Mouse (Mus musculus): ENCODE measurements around the gene B4gat1. TPM values are rescaled to one million over a fixed set of nuclear protein-coding genes. Genes with fewer than 3 reads are reported as not detected.
A peak's percentile ranks its signal among the peaks of the same experiment; 100 is the strongest.

The B4gat1 gene
- total and polyA plus RNA-seq, 3 experiments, result 6.9 to 9.6 TPM; not detected in 1

DNA sequence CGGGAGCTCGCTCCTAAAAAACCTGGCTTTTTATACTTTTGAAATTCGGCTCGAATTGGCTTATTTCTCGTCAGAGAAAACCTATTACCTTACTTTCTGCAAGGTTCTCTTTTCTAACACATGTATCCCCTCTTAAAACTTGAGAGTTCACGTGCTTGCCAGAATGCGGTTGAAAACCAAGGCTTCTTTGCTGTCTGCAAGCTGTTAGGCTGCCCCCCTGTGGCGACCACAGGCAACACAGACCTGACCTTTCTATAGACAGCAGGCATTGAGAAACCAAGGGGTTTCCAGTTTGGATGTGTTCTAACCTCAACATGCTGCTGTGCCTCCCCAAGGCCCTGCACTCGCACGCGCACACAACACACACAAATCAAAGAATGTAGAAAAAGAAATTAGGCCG is 21.8 kb upstream of the B4gat1 start:
- H3K4me3 ChIP-seq (ENCODE audit: control insufficient read depth in 1 of 2, insufficient read depth in 1 of 2, low read depth in 2 of 2, low read length in 2 of 2), result peak overlapping the region in 1 of 2 experiments; percentile 31; a peak in 1 of 4 replicates
- H3K27me3 ChIP-seq (ENCODE audit: control insufficient read depth in 1 of 2, insufficient read depth in 2 of 2, low read length in 2 of 2), result no peaks in the 10 kb centered on the region; a peak in 1 of 4 replicates
- DNase-seq (ENCODE audit: low read depth, low spot score), result peak; percentile 86
- H3K4me1 ChIP-seq (ENCODE audit: control insufficient read depth in 1 of 2, insufficient read depth in 2 of 2, low read length in 2 of 2), result peaks cover 0 to 8% of the 10 kb centered on the region in 2 experiments; a peak in 2 of 4 replicates
- no peak for TF ChIP-seq CHD1 (IDR thresholded peaks at IDR 0.05; ENCODE audit: low read depth, low read length)
- no peak for TF ChIP-seq GABPA (IDR thresholded peaks at IDR 0.05; ENCODE audit: low read depth, low read length)
- peak; percentile 74 for TF ChIP-seq MXI1 (IDR thresholded peaks at IDR 0.05; ENCODE audit: low read depth, low read length)
- TF ChIP-seq POLR2AphosphoS5 (IDR thresholded peaks at IDR 0.05; ENCODE audit: borderline replicate concordance, low read depth, low read length), result no peak
- TF ChIP-seq MYC (IDR thresholded peaks at IDR 0.05; ENCODE audit: low read depth, low read length), result peak; percentile 75
- TF ChIP-seq SMC3 (IDR thresholded peaks at IDR 0.05; ENCODE audit: low read depth, low read length), result peak; percentile 56
- TF ChIP-seq POLR2A (IDR thresholded peaks at IDR 0.05; ENCODE audit: control insufficient read depth in 1 of 2, insufficient read depth in 1 of 2, low read depth in 1 of 2, low read length in 2 of 2, poor library complexity in 1 of 2), result no peak
- peak; percentile 78; the same call in 1 of the 2 replicates for TF ChIP-seq BHLHE40 (IDR thresholded peaks at IDR 0.05; ENCODE audit: borderline replicate concordance, low read depth, low read length)
- no peak for TF ChIP-seq POLR2AphosphoS2 (IDR thresholded peaks at IDR 0.05; ENCODE audit: low read length)
- no peak for TF ChIP-seq MEF2A (IDR thresholded peaks at IDR 0.05; ENCODE audit: extremely low read depth, insufficient replicate concordance, low read depth, low read length, poor library complexity, severe bottlenecking)
- peak; percentile 30; the same call in 1 of the 2 replicates for TF ChIP-seq USF1 (IDR thresholded peaks at IDR 0.05; ENCODE audit: low read depth, low read length)
- TF ChIP-seq MYB (IDR thresholded peaks at IDR 0.05; ENCODE audit: low read depth, low read length), result no peak
- peak; percentile 77 to 83 (median 81) for TF ChIP-seq CTCF (IDR thresholded peaks at IDR 0.05 in 2 of 3, conservative IDR thresholded peaks at IDR 0.05 in 1 of 3; ENCODE audit: control insufficient read depth in 1 of 3, insufficient read depth in 1 of 3, low read depth in 2 of 3, low read length in 3 of 3, poor library complexity in 1 of 3, severe bottlenecking in 1 of 3)
- TF ChIP-seq CHD2 (IDR thresholded peaks at IDR 0.05; ENCODE audit: low read length), result no peak
- TF ChIP-seq SIN3A (IDR thresholded peaks at IDR 0.05; ENCODE audit: low read length), result peak; percentile 45; the same call in 1 of the 2 replicates
- TF ChIP-seq RAD21 (IDR thresholded peaks at IDR 0.05; ENCODE audit: low read depth, low read length), result peak; percentile 23
- H3K27ac ChIP-seq (ENCODE audit: control insufficient read depth, low read depth, low read length), result no peak overlapping the region
- H3K9ac ChIP-seq (ENCODE audit: control insufficient read depth, low read depth, low read length, poor library complexity, severe bottlenecking), result peak overlapping the region; percentile 27
- H3K9me3 ChIP-seq (replicated peaks; ENCODE audit: insufficient read depth, low read length), result no peaks in the 10 kb centered on the region
- H3K79me2 ChIP-seq (ENCODE audit: control insufficient read depth, insufficient read depth, low read length, poor library complexity), result no peaks in the 10 kb centered on the region
- peaks cover 0 to 3% of the 10 kb centered on the region in 2 experiments; a peak in 1 of 4 replicates for H3K36me3 ChIP-seq (ENCODE audit: control insufficient read depth in 1 of 2, insufficient read depth in 2 of 2, low read length in 2 of 2)

DNA sequence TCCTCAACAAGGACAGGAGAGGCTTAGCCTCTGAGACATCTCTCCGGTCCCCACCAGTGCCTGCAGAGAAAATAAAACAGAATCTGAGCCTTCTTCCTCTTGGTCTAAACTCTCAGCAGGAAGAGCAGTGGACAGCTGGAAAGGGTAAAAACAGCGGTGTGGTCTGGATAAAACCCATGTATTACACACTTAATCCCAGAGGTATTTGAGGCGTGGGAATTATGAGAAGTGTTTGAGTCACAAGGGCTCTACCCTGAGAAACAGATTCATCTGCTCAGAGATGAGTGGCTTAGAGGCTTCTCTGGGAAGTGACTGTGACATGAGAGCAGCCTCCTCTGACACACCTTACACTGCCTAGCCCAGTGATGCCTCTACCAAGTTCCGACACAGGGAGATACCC is 21.0 kb upstream of the B4gat1 start:
- no peaks in the 10 kb centered on the region for H3K9me3 ChIP-seq (replicated peaks; ENCODE audit: insufficient read depth, low read length)
- H3K4me3 ChIP-seq (ENCODE audit: control insufficient read depth in 1 of 2, insufficient read depth in 1 of 2, low read depth in 2 of 2, low read length in 2 of 2), result no peak overlapping the region
- no peak for DNase-seq (ENCODE audit: low read depth, low spot score)
- H3K79me2 ChIP-seq (ENCODE audit: control insufficient read depth, insufficient read depth, low read length, poor library complexity), result no peaks in the 10 kb centered on the region
- no peaks in the 10 kb centered on the region for H3K27me3 ChIP-seq (ENCODE audit: control insufficient read depth in 1 of 2, insufficient read depth in 2 of 2, low read length in 2 of 2)
- no peak for TF ChIP-seq NELFE (IDR thresholded peaks at IDR 0.05; ENCODE audit: low read depth, low read length)
- no peak for TF ChIP-seq SIN3A (IDR thresholded peaks at IDR 0.05; ENCODE audit: low read length)
- no peak for TF ChIP-seq JUND (IDR thresholded peaks at IDR 0.05; ENCODE audit: low read depth, low read length)
- TF ChIP-seq UBTF (IDR thresholded peaks at IDR 0.05; ENCODE audit: borderline replicate concordance, insufficient read depth, low read depth, low read length), result no peak
- TF ChIP-seq CHD1 (IDR thresholded peaks at IDR 0.05; ENCODE audit: low read depth, low read length), result no peak
- TF ChIP-seq RCOR1 (IDR thresholded peaks at IDR 0.05; ENCODE audit: low read depth, low read length), result no peak
- no peak for TF ChIP-seq CTCF (IDR thresholded peaks at IDR 0.05 in 2 of 3, conservative IDR thresholded peaks at IDR 0.05 in 1 of 3; ENCODE audit: control insufficient read depth in 1 of 3, insufficient read depth in 1 of 3, low read depth in 2 of 3, low read length in 3 of 3, poor library complexity in 1 of 3, severe bottlenecking in 1 of 3)
- TF ChIP-seq MEF2A (IDR thresholded peaks at IDR 0.05; ENCODE audit: extremely low read depth, insufficient replicate concordance, low read depth, low read length, poor library complexity, severe bottlenecking), result no peak
- TF ChIP-seq ZC3H11A (IDR thresholded peaks at IDR 0.05; ENCODE audit: low read depth, low read length), result no peak
- no peak for TF ChIP-seq MYC (IDR thresholded peaks at IDR 0.05; ENCODE audit: low read depth, low read length)
- no peak for TF ChIP-seq TAL1 (IDR thresholded peaks at IDR 0.05; ENCODE audit: low read length)
- no peak for TF ChIP-seq HCFC1 (IDR thresholded peaks at IDR 0.05; ENCODE audit: low read depth, low read length)
- TF ChIP-seq POLR2AphosphoS2 (IDR thresholded peaks at IDR 0.05; ENCODE audit: low read length), result no peak
- no peak for TF ChIP-seq POLR2A (IDR thresholded peaks at IDR 0.05; ENCODE audit: control insufficient read depth in 1 of 2, insufficient read depth in 1 of 2, low read depth in 1 of 2, low read length in 2 of 2, poor library complexity in 1 of 2)
- no peak for TF ChIP-seq BHLHE40 (IDR thresholded peaks at IDR 0.05; ENCODE audit: borderline replicate concordance, low read depth, low read length)
- TF ChIP-seq ELF1 (IDR thresholded peaks at IDR 0.05; ENCODE audit: low read depth, low read length), result no peak
- no peak for TF ChIP-seq SMC3 (IDR thresholded peaks at IDR 0.05; ENCODE audit: low read depth, low read length)
- TF ChIP-seq GATA1 (IDR thresholded peaks at IDR 0.05; ENCODE audit: low read depth, low read length), result no peak
- no peak overlapping the region for H3K9ac ChIP-seq (ENCODE audit: control insufficient read depth, low read depth, low read length, poor library complexity, severe bottlenecking)
- peaks cover 0 to 3% of the 10 kb centered on the region in 2 experiments; a peak in 1 of 4 replicates for H3K36me3 ChIP-seq (ENCODE audit: control insufficient read depth in 1 of 2, insufficient read depth in 2 of 2, low read length in 2 of 2)
- no peak overlapping the region for H3K27ac ChIP-seq (ENCODE audit: control insufficient read depth, low read depth, low read length)
- peaks cover 0 to 8% of the 10 kb centered on the region in 2 experiments; a peak in 2 of 4 replicates for H3K4me1 ChIP-seq (ENCODE audit: control insufficient read depth in 1 of 2, insufficient read depth in 2 of 2, low read length in 2 of 2)

Data from MEL (cell line).